Mouse (Mus musculus): Measurements from ENCODE around the gene Prtn3. TPM values are rescaled to one million over a fixed set of nuclear protein-coding genes. Genes with fewer than 3 reads are reported as not detected.

The Prtn3 gene
- total and polyA plus RNA-seq, 3 experiments, result 0.55 to 1.2 (median 0.84) TPM

DNA sequence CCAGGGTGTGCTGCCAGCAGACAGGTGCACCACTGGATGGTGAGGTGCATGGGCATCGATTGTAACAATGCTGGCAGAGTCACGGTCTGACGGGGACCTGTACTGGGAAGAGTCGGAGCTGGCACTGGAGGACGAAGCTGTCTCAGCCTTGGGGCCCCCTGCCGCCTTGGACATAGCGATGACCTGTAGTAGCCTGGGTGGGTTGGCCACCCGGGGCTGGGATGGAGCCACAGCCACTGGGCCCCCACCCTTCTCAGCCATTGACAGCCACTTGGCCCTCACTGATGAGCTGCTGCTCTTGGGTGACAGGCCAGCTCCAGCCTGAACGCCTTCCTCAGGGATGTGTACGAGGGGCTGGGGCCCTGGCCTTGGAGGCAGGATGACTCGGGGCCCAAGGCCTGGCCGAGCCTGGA lies 9.1 kb upstream of the Prtn3 start:
- no peaks in the 10 kb centered on the region; the same call in 1 of the 2 replicates for H3K4me1 ChIP-seq (ENCODE audit: control insufficient read depth, insufficient read depth, low read length)
- H3K36me3 ChIP-seq (ENCODE audit: control insufficient read depth, insufficient read depth, low read length), result no peaks in the 10 kb centered on the region
- H3K27ac ChIP-seq, result no peak overlapping the region
- H3K79me2 ChIP-seq (replicated peaks; ENCODE audit: control insufficient read depth, insufficient read depth, low read length), result peaks cover 4% of the 10 kb centered on the region
- WGBS, result 42% methylated on average over 12 of the region's 12 CpGs
- no peak for DNase-seq
- peak overlapping the region; percentile 16; the same call in 1 of the 2 replicates for H3K9ac ChIP-seq (ENCODE audit: low read depth, low read length)
- intact Hi-C loops (cut with DNase I), result loop anchor here (5.0 kb wide), 1 partner anchor 33 kb away; no protein-coding TSS in a partner anchor
- no peak overlapping the region for H3K4me3 ChIP-seq
- TF ChIP-seq POLR2A (IDR thresholded peaks at IDR 0.05; ENCODE audit: insufficient read depth, low read depth, low read length) (no peak), CTCF (IDR thresholded peaks at IDR 0.05) (no peak), EP300 (IDR thresholded peaks at IDR 0.05; ENCODE audit: insufficient read depth, low read depth, low read length) (no peak)
- no peaks in the 10 kb centered on the region for H3K27me3 ChIP-seq (ENCODE audit: control insufficient read depth, insufficient read depth, low read length)

DNA sequence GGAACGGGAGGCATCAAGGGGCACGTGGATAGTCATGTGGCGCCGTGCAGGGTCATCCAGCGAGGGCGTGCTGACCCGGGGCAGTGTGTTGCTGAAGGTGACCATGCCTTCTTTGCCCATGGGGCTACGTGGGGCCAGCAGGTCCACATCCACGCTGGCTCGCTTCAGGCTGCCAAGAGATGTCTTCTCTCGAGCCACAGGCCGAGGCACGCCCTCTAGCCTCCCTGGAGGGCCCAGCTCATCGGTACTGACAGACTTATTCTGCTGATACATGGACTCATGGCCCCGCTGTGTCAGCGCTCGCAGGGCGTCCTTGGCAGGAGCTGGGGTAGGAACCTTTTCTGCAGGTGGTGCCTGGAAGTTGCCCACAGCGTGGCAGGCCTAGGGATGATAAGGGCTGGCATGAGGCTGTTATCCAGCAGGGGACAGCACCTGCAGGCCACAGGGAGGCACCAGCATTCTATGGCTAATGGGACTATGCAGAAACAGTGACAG lies 8.4 kb upstream of the Prtn3 start:
- intact Hi-C loops (cut with DNase I), result loop anchor here (5.0 kb wide), 1 partner anchor 34 kb away; no protein-coding TSS in a partner anchor
- 23% methylated on average over 19 of the region's 19 CpGs for WGBS
- no peak overlapping the region for H3K4me3 ChIP-seq
- no peaks in the 10 kb centered on the region for H3K36me3 ChIP-seq (ENCODE audit: control insufficient read depth, insufficient read depth, low read length)
- no peaks in the 10 kb centered on the region for H3K27me3 ChIP-seq (ENCODE audit: control insufficient read depth, insufficient read depth, low read length)
- H3K27ac ChIP-seq, result no peak overlapping the region
- H3K9ac ChIP-seq (ENCODE audit: low read depth, low read length), result peak overlapping the region; percentile 16
- peak; percentile 42 to 50 for DNase-seq
- H3K4me1 ChIP-seq (ENCODE audit: control insufficient read depth, insufficient read depth, low read length), result no peaks in the 10 kb centered on the region; the same call in 1 of the 2 replicates
- no peaks in the 10 kb centered on the region for H3K79me2 ChIP-seq (replicated peaks; ENCODE audit: control insufficient read depth, insufficient read depth, low read length)
- TF ChIP-seq POLR2A (IDR thresholded peaks at IDR 0.05; ENCODE audit: insufficient read depth, low read depth, low read length) (no peak), CTCF (IDR thresholded peaks at IDR 0.05) (peak; percentile 68), EP300 (IDR thresholded peaks at IDR 0.05; ENCODE audit: insufficient read depth, low read depth, low read length) (no peak)

DNA sequence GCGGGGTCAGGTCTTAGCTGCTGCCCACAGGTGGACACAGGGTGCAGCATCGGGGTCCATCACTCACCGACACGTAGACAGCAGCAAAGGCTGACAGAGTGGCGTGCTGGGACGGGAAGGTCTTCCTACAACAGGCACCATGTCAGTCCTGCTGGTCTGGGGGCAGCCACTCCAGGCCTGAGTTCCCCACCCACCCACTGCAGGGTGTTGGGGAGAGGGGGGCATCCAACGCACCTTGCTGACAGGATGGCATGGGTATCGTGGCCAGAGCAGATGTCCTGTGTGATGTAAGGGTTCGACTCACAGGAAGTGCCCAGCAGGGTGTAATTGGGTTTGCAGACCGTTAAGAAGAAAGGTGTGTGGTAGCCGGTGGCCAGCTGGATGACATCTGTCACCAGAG lies 7.7 kb upstream of the Prtn3 start:
- intact Hi-C loops (cut with DNase I), result loop anchor here (5.0 kb wide), 1 partner anchor 34 kb away; no protein-coding TSS in a partner anchor
- H3K4me1 ChIP-seq (ENCODE audit: control insufficient read depth, insufficient read depth, low read length), result no peaks in the 10 kb centered on the region; the same call in 1 of the 2 replicates
- TF ChIP-seq POLR2A (IDR thresholded peaks at IDR 0.05; ENCODE audit: insufficient read depth, low read depth, low read length) (no peak), EP300 (IDR thresholded peaks at IDR 0.05; ENCODE audit: insufficient read depth, low read depth, low read length) (no peak), CTCF (IDR thresholded peaks at IDR 0.05) (no peak)
- H3K27ac ChIP-seq, result no peak overlapping the region
- no peak overlapping the region for H3K9ac ChIP-seq (ENCODE audit: low read depth, low read length)
- no peaks in the 10 kb centered on the region for H3K27me3 ChIP-seq (ENCODE audit: control insufficient read depth, insufficient read depth, low read length)
- no peaks in the 10 kb centered on the region for H3K36me3 ChIP-seq (ENCODE audit: control insufficient read depth, insufficient read depth, low read length)
- DNase-seq, result no peak
- no peaks in the 10 kb centered on the region for H3K79me2 ChIP-seq (replicated peaks; ENCODE audit: control insufficient read depth, insufficient read depth, low read length)
- no peak overlapping the region for H3K4me3 ChIP-seq
- 78% methylated on average over 11 of the region's 11 CpGs for WGBS

DNA sequence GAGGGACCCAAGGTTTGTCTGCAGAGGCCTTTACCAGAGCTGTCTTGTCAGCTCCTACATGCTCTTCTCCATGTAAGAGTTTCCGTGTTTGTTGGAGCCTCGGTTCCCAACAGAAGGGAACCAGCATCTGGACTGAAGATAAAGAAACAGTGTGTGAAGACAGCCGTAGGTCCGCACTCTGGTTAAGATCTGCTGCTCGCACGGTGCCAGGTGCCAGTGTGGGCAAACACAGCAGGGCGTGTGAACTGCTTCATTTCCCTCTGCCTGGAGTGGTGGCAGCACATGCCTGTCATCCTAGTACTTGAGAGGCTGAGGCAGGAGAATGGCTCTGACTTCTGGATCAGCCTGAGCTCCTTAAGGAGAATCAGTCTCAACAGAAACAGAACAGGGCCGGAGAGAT lies 2.4 kb upstream of the Prtn3 start:
- intact Hi-C loops (cut with DNase I), result no loop called here
- TF ChIP-seq POLR2A (IDR thresholded peaks at IDR 0.05; ENCODE audit: insufficient read depth, low read depth, low read length) (no peak), EP300 (IDR thresholded peaks at IDR 0.05; ENCODE audit: insufficient read depth, low read depth, low read length) (no peak), CTCF (IDR thresholded peaks at IDR 0.05) (no peak)
- WGBS, result 82% methylated on average over 8 of the region's 8 CpGs

DNA sequence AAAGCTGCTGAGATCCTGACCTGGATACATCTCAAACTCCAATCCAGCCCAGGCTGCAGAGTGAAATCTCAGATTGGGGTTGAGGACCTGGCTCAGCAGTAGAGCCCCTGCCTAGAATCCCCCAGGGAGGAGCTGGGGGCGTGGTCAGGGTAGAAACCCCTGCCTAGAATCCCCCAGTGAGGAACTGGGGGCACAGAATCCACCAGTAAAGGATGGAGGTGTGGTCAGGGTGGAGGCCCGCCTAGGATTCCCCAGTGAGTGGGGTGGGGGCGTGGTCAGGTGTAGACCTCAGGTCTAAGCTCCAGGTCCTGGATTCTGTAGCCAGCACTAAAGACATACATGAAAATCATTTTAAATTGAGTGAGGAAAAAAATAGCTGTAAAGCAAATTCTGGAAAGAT lies 1.4 kb upstream of the Prtn3 start:
- Histone ChIP-seq H3K79me2 (replicated peaks; ENCODE audit: control insufficient read depth, insufficient read depth, low read length) (no peaks in the 10 kb centered on the region), H3K4me1 (ENCODE audit: control insufficient read depth, insufficient read depth, low read length) (peaks cover 6% of the 10 kb centered on the region; the same call in 1 of the 2 replicates), H3K36me3 (ENCODE audit: control insufficient read depth, insufficient read depth, low read length) (no peaks in the 10 kb centered on the region), H3K27me3 (ENCODE audit: control insufficient read depth, insufficient read depth, low read length) (peaks cover 4% of the 10 kb centered on the region; the same call in 1 of the 2 replicates), H3K4me3 (no peak overlapping the region), H3K27ac (no peak overlapping the region), H3K9ac (ENCODE audit: low read depth, low read length) (no peak overlapping the region)
- TF ChIP-seq POLR2A (IDR thresholded peaks at IDR 0.05; ENCODE audit: insufficient read depth, low read depth, low read length), result no peak
- TF ChIP-seq EP300 (IDR thresholded peaks at IDR 0.05; ENCODE audit: insufficient read depth, low read depth, low read length), result no peak
- TF ChIP-seq CTCF (IDR thresholded peaks at IDR 0.05), result no peak
- intact Hi-C loops (cut with DNase I), result no loop called here
- no peak for DNase-seq
- WGBS, result 48% methylated on average over 3 of the region's 3 CpGs

More for the DNA sequence above, 2.4 kb upstream of the Prtn3 start:
- H3K27me3 ChIP-seq (ENCODE audit: control insufficient read depth, insufficient read depth, low read length), result peaks cover 4% of the 10 kb centered on the region; the same call in 1 of the 2 replicates
- H3K4me1 ChIP-seq (ENCODE audit: control insufficient read depth, insufficient read depth, low read length), result peaks cover 1% of the 10 kb centered on the region; the same call in 1 of the 2 replicates
- H3K4me3 ChIP-seq, result no peak overlapping the region
- no peaks in the 10 kb centered on the region for H3K79me2 ChIP-seq (replicated peaks; ENCODE audit: control insufficient read depth, insufficient read depth, low read length)
- no peak overlapping the region for H3K9ac ChIP-seq (ENCODE audit: low read depth, low read length)
- no peak for DNase-seq
- no peak overlapping the region for H3K27ac ChIP-seq
- no peaks in the 10 kb centered on the region for H3K36me3 ChIP-seq (ENCODE audit: control insufficient read depth, insufficient read depth, low read length)

DNA sequence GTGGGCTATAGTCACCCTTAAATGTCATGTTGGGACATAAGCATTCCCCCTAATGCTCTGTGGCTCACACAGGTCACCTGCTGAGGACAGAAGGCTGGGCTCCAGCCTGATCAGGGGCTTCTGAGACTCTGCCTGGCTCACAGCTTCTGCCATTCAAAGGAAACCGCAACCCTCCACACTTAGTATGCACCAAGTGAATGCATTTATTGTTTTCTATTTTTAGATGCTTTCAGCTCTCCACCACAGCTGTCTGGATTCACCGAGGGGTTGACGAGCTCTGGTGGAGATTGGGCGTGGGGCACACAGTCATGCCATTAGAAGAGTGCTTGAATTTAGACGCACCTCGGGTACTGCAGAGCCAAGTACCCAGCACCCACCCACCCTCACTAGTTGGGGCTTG lies 963 bp upstream of the Prtn3 start:
- no peak overlapping the region for H3K27ac ChIP-seq
- DNase-seq, result no peak
- no peaks in the 10 kb centered on the region for H3K36me3 ChIP-seq (ENCODE audit: control insufficient read depth, insufficient read depth, low read length)
- no peak overlapping the region for H3K4me3 ChIP-seq
- H3K27me3 ChIP-seq (ENCODE audit: control insufficient read depth, insufficient read depth, low read length), result peaks cover 4% of the 10 kb centered on the region; the same call in 1 of the 2 replicates
- peaks cover 7% of the 10 kb centered on the region for H3K4me1 ChIP-seq (ENCODE audit: control insufficient read depth, insufficient read depth, low read length)
- no peak overlapping the region for H3K9ac ChIP-seq (ENCODE audit: low read depth, low read length)
- intact Hi-C loops (cut with DNase I), result no loop called here
- no peak for TF ChIP-seq POLR2A (IDR thresholded peaks at IDR 0.05; ENCODE audit: insufficient read depth, low read depth, low read length)
- no peak for TF ChIP-seq CTCF (IDR thresholded peaks at IDR 0.05)
- no peak for TF ChIP-seq EP300 (IDR thresholded peaks at IDR 0.05; ENCODE audit: insufficient read depth, low read depth, low read length)
- H3K79me2 ChIP-seq (replicated peaks; ENCODE audit: control insufficient read depth, insufficient read depth, low read length), result no peaks in the 10 kb centered on the region
- 21% methylated on average over 6 of the region's 6 CpGs for WGBS
